In genomic region chr19:4838526-4839140, GRCm38 (mm10) we compare ENCODE assay signal across 8 mouse cellular contexts. TPM values are rescaled to one million over a fixed set of nuclear protein-coding genes. Genes with fewer than 3 reads are reported as not detected.
DNase-seq lines count a peak whose midpoint lies in the region; ATAC-seq and TF ChIP-seq lines count a peak whose summit lies in the region.

No protein-coding gene starts in this region.

- TF ChIP-seq CTCF in intestine, postnatal 0 days (IDR thresholded peaks at IDR 0.05; ENCODE audit: low read depth) = no peak
- TF ChIP-seq CTCF in small intestine, adult 2 months (IDR thresholded peaks at IDR 0.05; ENCODE audit: extremely low read depth, insufficient read length, insufficient replicate concordance, low read depth, low read length) = no peak

- no peak for ATAC-seq in lung, embryonic 15.5 days (ENCODE audit: borderline replicate concordance, extremely low read depth, low FRiP score, low TSS enrichment)
- ATAC-seq in embryonic facial prominence, embryonic 12.5 days (ENCODE audit: insufficient number of reproducible peaks, insufficient read depth, low FRiP score, low TSS enrichment) = no peak
- peak; percentile 3; the same call in 1 of the 2 replicates for ATAC-seq in intestine, postnatal 0 days

- H3K9me3 ChIP-seq in lung, embryonic 15.5 days = no peaks in the 10 kb centered on the region
- no peaks in the 10 kb centered on the region for H3K9me3 ChIP-seq in embryonic facial prominence, embryonic 12.5 days
- H3K9me3 ChIP-seq in intestine, postnatal 0 days (ENCODE audit: control insufficient read depth) = no peaks in the 10 kb centered on the region

- 28% methylated on average over 10 of the region's 10 CpGs for WGBS in lung, embryonic 15.5 days
- 33% methylated on average over 10 of the region's 10 CpGs for WGBS in embryonic facial prominence, embryonic 12.5 days
- WGBS in intestine, postnatal 0 days = 27% methylated on average over 10 of the region's 10 CpGs
- whole genome bisulfite sequencing in small intestine, adult 2 months = 11% methylated on average over 10 of the region's 10 CpGs

- peak overlapping the region; percentile 96 for H3K4me2 ChIP-seq in lung, embryonic 15.5 days
- peak overlapping the region; percentile 92 for H3K4me2 ChIP-seq in embryonic facial prominence, embryonic 12.5 days (replicated peaks)
- H3K4me2 ChIP-seq in intestine, postnatal 0 days (replicated peaks; ENCODE audit: low read depth) = peak overlapping the region; percentile 91

- peak overlapping the region; percentile 65 for H3K9ac ChIP-seq in lung, embryonic 15.5 days
- H3K9ac ChIP-seq in embryonic facial prominence, embryonic 12.5 days = peak overlapping the region; percentile 77
- peak overlapping the region; percentile 71 for H3K9ac ChIP-seq in intestine, postnatal 0 days (ENCODE audit: low read depth, low read length)

- peak overlapping the region; percentile 66 for H3K4me3 ChIP-seq in lung, embryonic 15.5 days
- H3K4me3 ChIP-seq in embryonic facial prominence, embryonic 12.5 days = peak overlapping the region; percentile 66
- peak overlapping the region; percentile 47 for H3K4me3 ChIP-seq in intestine, postnatal 0 days (ENCODE audit: low read depth, low read length)
- peak overlapping the region; percentile 82 for H3K4me3 ChIP-seq in small intestine, adult 2 months (ENCODE audit: low read depth, low read length)

- H3K27ac ChIP-seq in lung, embryonic 15.5 days = no peak overlapping the region
- H3K27ac ChIP-seq in embryonic facial prominence, embryonic 12.5 days = no peak overlapping the region
- no peak overlapping the region for H3K27ac ChIP-seq in intestine, postnatal 0 days (ENCODE audit: low read depth, low read length)
- peak overlapping the region; percentile 28 for H3K27ac ChIP-seq in small intestine, adult 2 months (ENCODE audit: insufficient read depth, low read depth, low read length)

- no peak for TF ChIP-seq POLR2A in small intestine, adult 2 months (IDR thresholded peaks at IDR 0.05; ENCODE audit: low read depth, low read length)

- peaks cover 5% of the 10 kb centered on the region; the same call in 1 of the 2 replicates for H3K4me1 ChIP-seq in lung, embryonic 15.5 days
- peaks cover 14% of the 10 kb centered on the region for H3K4me1 ChIP-seq in embryonic facial prominence, embryonic 12.5 days
- peaks cover 7% of the 10 kb centered on the region; the same call in 1 of the 2 replicates for H3K4me1 ChIP-seq in intestine, postnatal 0 days (replicated peaks; ENCODE audit: control insufficient read depth, insufficient read depth, low read length)
- peaks cover 18% of the 10 kb centered on the region for H3K4me1 ChIP-seq in small intestine, adult 2 months (ENCODE audit: control insufficient read depth, insufficient read depth, insufficient read length, low read length)

- no peaks in the 10 kb centered on the region for H3K36me3 ChIP-seq in lung, embryonic 15.5 days
- no peaks in the 10 kb centered on the region for H3K36me3 ChIP-seq in embryonic facial prominence, embryonic 12.5 days
- peaks cover 3% of the 10 kb centered on the region; the same call in 1 of the 2 replicates for H3K36me3 ChIP-seq in intestine, postnatal 0 days (ENCODE audit: control insufficient read depth, insufficient read depth)
- no peaks in the 10 kb centered on the region for H3K36me3 ChIP-seq in small intestine, adult 2 months (ENCODE audit: control insufficient read depth, insufficient read depth, low read length)

- H3K27me3 ChIP-seq in lung, embryonic 15.5 days = peaks cover 16% of the 10 kb centered on the region
- peaks cover 26% of the 10 kb centered on the region for H3K27me3 ChIP-seq in embryonic facial prominence, embryonic 12.5 days
- peaks cover 16% of the 10 kb centered on the region; the same call in 1 of the 2 replicates for H3K27me3 ChIP-seq in intestine, postnatal 0 days (replicated peaks; ENCODE audit: control insufficient read depth, insufficient read depth, low read length)
- H3K27me3 ChIP-seq in small intestine, adult 2 months (ENCODE audit: control insufficient read depth, insufficient read depth, low read length) = peaks cover 8% of the 10 kb centered on the region; the same call in 1 of the 2 replicates

- DNase-seq in lung, postnatal 36 days = no peak
- no peak for DNase-seq in cerebellum, adult 18-20 months
- no peak for DNase-seq in B cell, adult 2 months
- no peak for DNase-seq in left cerebral cortex, adult 18-20 months (ENCODE audit: low spot score in 2 of 2)

RNA-seq across cellular contexts. Expression of gene Ccs, which starts 0.5 kb away (rescaled TPM):
- polyA plus RNA-seq in lung, embryonic 15.5 days (2015; fragmentation: Nextera tagmentation; extraction: Ambion mirVana) = 51.2 and 53.3 TPM in 2 replicates
- 53.8 and 57.3 TPM in 2 replicates for polyA plus RNA-seq in embryonic facial prominence, embryonic 12.5 days (2016; fragmentation: Nextera tagmentation; extraction: Ambion mirVana)
- 44.9 and 46.3 TPM in 2 replicates for polyA plus RNA-seq in intestine, postnatal 0 days (2015; fragmentation: Nextera tagmentation; extraction: Ambion mirVana)
- polyA plus RNA-seq in small intestine, adult 2 months (2012; rRNA removed) = 24.8 and 41.9 TPM in 2 replicates
- total RNA-seq in left cerebral cortex, adult 18-20 months (2021) = 10 to 100 TPM; 28.9 to 33.8 TPM

RNA-seq across cellular contexts. Expression of gene Ccdc87, which starts 0.5 kb away (rescaled TPM):
- polyA plus RNA-seq in lung, embryonic 15.5 days (2015; fragmentation: Nextera tagmentation; extraction: Ambion mirVana) = 0.20 and 0.33 TPM in 2 replicates
- 0.18 and 0.24 TPM in 2 replicates for polyA plus RNA-seq in embryonic facial prominence, embryonic 12.5 days (2016; fragmentation: Nextera tagmentation; extraction: Ambion mirVana)
- polyA plus RNA-seq in intestine, postnatal 0 days (2015; fragmentation: Nextera tagmentation; extraction: Ambion mirVana) = not detected in 2 replicates
- 0.09 and 0.11 TPM in 2 replicates for polyA plus RNA-seq in small intestine, adult 2 months (2012; rRNA removed)
- 1 to 10 TPM; 2.2 to 2.7 TPM for total RNA-seq in left cerebral cortex, adult 18-20 months (2021)

RNA-seq across cellular contexts. Expression of gene Ctsf, which starts 16.3 kb away (rescaled TPM):
- polyA plus RNA-seq in lung, embryonic 15.5 days (2015; fragmentation: Nextera tagmentation; extraction: Ambion mirVana) = 21.8 and 25.3 TPM in 2 replicates
- 37.6 and 45.1 TPM in 2 replicates for polyA plus RNA-seq in embryonic facial prominence, embryonic 12.5 days (2016; fragmentation: Nextera tagmentation; extraction: Ambion mirVana)
- polyA plus RNA-seq in intestine, postnatal 0 days (2015; fragmentation: Nextera tagmentation; extraction: Ambion mirVana) = 15.6 and 16.4 TPM in 2 replicates
- polyA plus RNA-seq in small intestine, adult 2 months (2012; rRNA removed) = 18.4 and 28.4 TPM in 2 replicates
- total RNA-seq in left cerebral cortex, adult 18-20 months (2021) = 100 to 1,000 TPM in 1 of 2 experiments, 10 to 100 TPM in 1; 93.1 to 102 TPM

RNA-seq across cellular contexts. Expression of gene Rbm14, which starts 27.2 kb away (rescaled TPM):
- 91.3 and 95.3 TPM in 2 replicates for polyA plus RNA-seq in lung, embryonic 15.5 days (2015; fragmentation: Nextera tagmentation; extraction: Ambion mirVana)
- polyA plus RNA-seq in embryonic facial prominence, embryonic 12.5 days (2016; fragmentation: Nextera tagmentation; extraction: Ambion mirVana) = 104 and 110 TPM in 2 replicates
- 21.1 and 21.8 TPM in 2 replicates for polyA plus RNA-seq in intestine, postnatal 0 days (2015; fragmentation: Nextera tagmentation; extraction: Ambion mirVana)
- polyA plus RNA-seq in small intestine, adult 2 months (2012; rRNA removed) = 38.2 and 65.3 TPM in 2 replicates
- total RNA-seq in left cerebral cortex, adult 18-20 months (2021) = 10 to 100 TPM; 37.6 to 60.4 TPM

RNA-seq across cellular contexts. Expression of gene Gm21992, which starts 27.2 kb away (rescaled TPM):
- 21.3 and 32.8 TPM in 2 replicates for polyA plus RNA-seq in lung, embryonic 15.5 days (2015; fragmentation: Nextera tagmentation; extraction: Ambion mirVana)
- 34.2 and 45.1 TPM in 2 replicates for polyA plus RNA-seq in embryonic facial prominence, embryonic 12.5 days (2016; fragmentation: Nextera tagmentation; extraction: Ambion mirVana)
- 18.4 and 19.5 TPM in 2 replicates for polyA plus RNA-seq in intestine, postnatal 0 days (2015; fragmentation: Nextera tagmentation; extraction: Ambion mirVana)
- polyA plus RNA-seq in small intestine, adult 2 months (2012; rRNA removed) = 10.0 and 19.1 TPM in 2 replicates
- total RNA-seq in left cerebral cortex, adult 18-20 months (2021) = 10 to 100 TPM; 28.4 to 39.1 TPM
